Comparison of ENCODE assay signal across 26 mouse cellular contexts in genomic region chr7:49668260-49668857, GRCm38 (mm10). TPM values are rescaled to one million over a fixed set of nuclear protein-coding genes. Genes with fewer than 3 reads are reported as not detected.
"Had no signal": no experiment of that assay in that cellular context is flagged by ENCODE, and none has a peak within 500 bp of the region (broad histone marks: within the 10 kb centered on the region; RNA-seq: fewer than 3 reads in every experiment).

No protein-coding gene starts in this region.

- H3K4me1 ChIP-seq: intestine, embryonic 15.5 days; kidney, embryonic 15.5 days; liver, embryonic 12.5 days; liver, embryonic 15.5 days; stomach, embryonic 15.5 days had no signal

- H3K9me3 ChIP-seq: intestine, embryonic 15.5 days; kidney, embryonic 15.5 days; liver, embryonic 12.5 days; liver, embryonic 15.5 days; stomach, embryonic 15.5 days had no signal

- H3K36me3 ChIP-seq: intestine, embryonic 15.5 days; kidney, embryonic 15.5 days; liver, embryonic 12.5 days; liver, embryonic 15.5 days; stomach, embryonic 15.5 days had no signal

- H3K27ac ChIP-seq: intestine, embryonic 15.5 days; kidney, embryonic 15.5 days; liver, embryonic 12.5 days; liver, embryonic 15.5 days; stomach, embryonic 15.5 days had no signal

- H3K27me3 ChIP-seq: intestine, embryonic 15.5 days; stomach, embryonic 15.5 days had no signal

- ATAC-seq: hindbrain, embryonic 16.5 days; intestine, embryonic 15.5 days; liver, embryonic 12.5 days had no signal

- H3K4me2 ChIP-seq: intestine, embryonic 15.5 days; kidney, embryonic 15.5 days; liver, embryonic 12.5 days; liver, embryonic 15.5 days; stomach, embryonic 15.5 days had no signal

- H3K9ac ChIP-seq: intestine, embryonic 15.5 days; kidney, embryonic 15.5 days; liver, embryonic 12.5 days; liver, embryonic 15.5 days; stomach, embryonic 15.5 days had no signal

- DNase-seq: kidney, adult 11 months; kidney, adult 8-10 months; kidney, postnatal 14 days; kidney, postnatal 4 days; left cerebral cortex, postnatal 4 days; liver; lung, adult 2 months; lung, postnatal 14 days; lung, postnatal 4 days; right cerebral cortex, postnatal 14 days; right cerebral cortex, postnatal 4 days; spleen, adult 18-20 months; thymus, postnatal 25 days had no signal

- H3K4me3 ChIP-seq: intestine, embryonic 15.5 days; kidney, embryonic 15.5 days; liver, embryonic 12.5 days; liver, embryonic 15.5 days; stomach, embryonic 15.5 days had no signal

RNA-seq across cellular contexts. Expression of gene Dbx1, which starts 31.7 kb away (rescaled TPM):
- total RNA-seq: layer of hippocampus, adult 18-20 months; layer of hippocampus, postnatal 14 days; left cerebral cortex, adult 8-10 months; left cerebral cortex, postnatal 14 days; left cerebral cortex, postnatal 4 days; megakaryocyte, adult 5-6 weeks had no signal
- polyA plus RNA-seq: intestine, embryonic 15.5 days; liver, embryonic 12.5 days; lung, adult 2 months; lung, embryonic 16.5 days; thymus, postnatal 0 days had no signal
